Mouse (Mus musculus) gastrocnemius, postnatal 10 days (tissue): ENCODE measurements around the gene Fars2. TPM values are rescaled to one million over a fixed set of nuclear protein-coding genes. Genes with fewer than 3 reads are reported as not detected.

ENCODE experiments used
- DNase-seq: peaks from one replicate; pipeline ENCODE4 v3.0.0; 2021; ENCODE audit warnings: mixed read lengths
- total RNA-seq, 2 experiments: library from RNA; stranded (reverse); gene quantifications; 2 replicates each; pipeline ENCODE4 v1.2.3; 2021

Fars2 gene
- total RNA-seq, 2 experiments from 2014 or later: 35.6 to 40.8 TPM

- DNase-seq: no peak
Measured at GRCm38 (mm10) chr13:36510161-36510560, 392.9 kb downstream of the Fars2 start.

DNA sequence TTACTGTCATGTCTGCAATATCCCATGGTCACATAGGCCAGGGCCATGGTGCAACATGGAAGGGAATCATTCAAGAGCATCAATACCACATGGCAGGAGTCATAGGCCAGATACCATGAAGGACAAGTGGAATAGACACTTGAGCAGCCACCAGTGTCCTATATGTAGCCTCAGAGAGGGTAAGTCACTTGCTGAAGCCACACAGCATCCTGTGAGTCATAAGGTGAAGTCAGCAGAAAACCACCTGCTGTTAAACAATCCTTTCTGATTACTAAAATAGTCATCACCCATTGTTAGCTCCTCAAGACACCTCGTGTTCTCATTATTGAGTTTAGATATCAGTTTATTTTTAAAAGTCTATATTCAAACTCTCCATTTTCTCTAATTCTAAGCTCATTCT, 395.9 kb downstream of the Fars2 start:
- no peak for DNase-seq

DNA sequence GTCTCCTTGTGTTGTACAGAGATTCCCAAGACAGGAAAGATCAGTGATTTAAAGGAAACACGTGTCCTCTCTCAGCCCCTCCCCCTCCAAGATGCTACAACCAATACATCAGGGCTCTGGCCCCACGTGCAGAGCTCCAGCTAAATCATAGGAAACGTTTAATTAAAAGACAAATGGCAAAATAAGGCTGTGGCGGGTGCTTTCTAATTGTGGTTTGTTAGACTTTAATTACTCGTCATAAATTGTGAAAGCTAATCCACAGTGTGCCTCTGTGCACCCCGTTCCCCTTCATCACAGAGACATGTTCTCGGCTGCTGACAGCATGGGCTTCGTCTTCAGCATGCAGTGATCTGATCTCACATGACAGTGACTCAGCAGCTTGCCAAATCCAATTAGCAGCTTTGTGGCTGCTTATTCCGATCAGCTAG, 400.9 kb downstream of the Fars2 start:
- no peak for DNase-seq

GRCm38 (mm10) chr13:36527761-36528160, 410.5 kb downstream of the Fars2 start:
- DNase-seq: no peak

DNA sequence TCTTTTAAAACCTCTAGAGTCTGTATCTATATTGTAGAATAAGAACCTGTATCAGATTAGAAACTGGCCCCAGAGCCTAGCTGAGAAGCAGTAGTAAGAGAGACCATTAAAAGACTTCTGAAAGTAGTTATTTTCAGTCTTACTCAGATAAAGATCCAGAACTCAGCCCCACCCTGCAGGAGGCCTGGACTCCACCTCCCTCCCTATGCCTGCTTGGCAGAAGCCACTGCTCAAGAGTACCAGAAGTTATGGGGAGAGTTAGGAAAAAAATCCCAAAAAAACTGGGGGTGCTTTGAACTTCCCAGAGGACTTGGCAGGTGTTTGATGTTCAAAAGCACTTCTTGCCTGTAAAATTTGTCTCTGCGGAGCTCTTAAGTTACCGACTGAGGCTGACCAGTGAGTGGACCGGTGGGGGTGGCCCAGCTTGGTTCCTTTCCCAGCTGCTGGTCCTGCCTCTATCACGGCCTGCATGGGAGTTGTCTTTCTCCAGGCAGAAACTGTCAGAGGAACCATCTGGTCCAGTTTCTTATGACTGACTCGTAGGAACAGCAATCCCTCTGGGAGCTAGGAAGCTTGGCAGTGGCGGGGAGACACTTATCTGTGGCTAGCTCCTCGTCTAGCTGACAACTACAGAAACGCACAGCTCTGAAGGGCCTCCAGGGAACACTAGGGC, 411.1 kb downstream of the Fars2 start:
- peak; percentile 29 for DNase-seq

DNA sequence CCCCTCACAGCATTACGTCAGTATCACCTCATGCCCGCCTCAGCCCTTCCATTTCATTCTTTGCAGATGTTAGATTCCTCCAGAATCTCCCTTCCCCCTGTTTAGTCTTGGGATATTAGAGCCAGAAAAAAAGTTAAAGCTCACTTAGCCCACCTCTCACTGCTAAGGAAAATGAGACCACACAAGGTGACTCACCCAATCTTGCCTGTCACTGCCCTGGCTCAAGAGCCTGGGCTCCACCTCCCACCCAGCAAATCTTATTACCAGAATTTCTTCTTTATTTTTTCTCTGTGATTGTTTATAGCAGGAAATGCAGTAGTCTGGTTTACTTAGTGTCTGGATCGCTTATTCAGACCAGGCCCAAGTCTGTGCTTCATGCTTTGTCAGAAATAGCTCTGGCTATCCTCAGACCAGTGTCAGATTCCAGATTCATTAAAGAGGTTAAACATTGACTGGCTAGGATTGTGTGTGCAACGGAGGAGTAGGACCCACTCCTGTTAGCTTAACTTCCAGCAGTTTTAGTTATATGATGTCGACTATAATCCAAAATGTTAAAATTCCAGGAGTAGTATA, 412.3 kb downstream of the Fars2 start:
- DNase-seq: no peak

DNA sequence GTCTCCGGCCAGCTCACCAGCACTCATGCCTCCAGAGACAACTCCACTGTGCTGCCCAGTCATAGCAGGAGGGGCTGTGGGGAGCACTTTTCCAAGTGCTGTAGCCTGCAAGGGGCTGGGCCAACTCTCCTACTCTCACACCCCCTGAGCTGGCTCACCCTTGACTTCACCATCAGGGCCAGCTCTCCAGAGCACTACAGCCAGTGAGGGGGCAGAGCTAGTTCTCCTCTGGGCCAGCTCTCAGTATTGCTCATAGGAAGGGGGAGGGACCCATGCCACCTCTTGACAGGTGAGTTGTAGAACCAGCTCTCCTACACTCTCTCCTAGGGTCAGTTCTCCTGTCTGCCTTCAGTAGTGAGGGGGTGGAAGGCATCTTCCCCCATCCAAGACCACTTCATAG, 413.6 kb downstream of the Fars2 start:
- DNase-seq: no peak

DNA sequence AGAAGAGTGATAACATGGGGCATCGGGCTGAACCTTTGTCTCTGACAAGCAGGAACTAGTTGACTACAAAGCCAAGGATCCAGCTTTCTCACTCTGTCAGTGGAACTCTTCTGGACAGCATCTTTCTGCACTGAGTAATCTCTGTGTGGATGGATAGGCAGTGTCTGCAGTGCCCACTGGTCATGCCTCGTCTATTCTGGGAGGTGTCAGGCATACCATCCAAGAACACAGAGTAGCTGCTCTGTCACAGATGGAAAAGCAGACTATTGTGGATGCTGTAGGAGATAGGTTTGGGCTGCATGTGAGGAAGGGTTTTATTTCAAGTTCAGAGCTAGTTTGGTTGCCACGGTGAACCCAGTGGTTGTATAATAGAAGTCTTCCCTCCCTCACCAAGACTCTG, 414.7 kb downstream of the Fars2 start:
- DNase-seq: no peak

- DNase-seq: no peak
Measured at GRCm38 (mm10) chr13:36533071-36533470, 415.9 kb downstream of the Fars2 start.

- no peak for DNase-seq
Measured at GRCm38 (mm10) chr13:36533518-36533917, 416.3 kb downstream of the Fars2 start.

- DNase-seq: no peak
Measured at GRCm38 (mm10) chr13:36533966-36534540, 416.8 kb downstream of the Fars2 start.

DNA sequence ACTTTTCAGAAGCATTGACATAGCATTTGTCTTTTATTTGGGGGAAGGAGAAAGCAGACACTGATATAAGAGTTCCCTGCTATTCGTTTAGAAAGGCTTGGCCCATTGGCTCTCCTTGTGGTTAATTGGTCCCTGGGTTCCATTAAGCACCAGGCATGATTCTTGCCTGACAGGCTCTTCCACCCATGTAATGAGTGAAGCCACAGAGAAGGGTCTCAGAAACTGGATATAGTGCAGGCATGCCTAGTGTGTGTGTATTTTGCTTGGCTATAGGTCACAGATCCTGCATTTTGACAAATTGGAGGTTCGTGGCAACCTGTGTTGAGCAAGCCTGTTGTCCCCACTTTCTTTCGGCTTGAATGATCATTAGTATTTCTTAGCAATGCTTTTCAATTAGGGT, 420.4 kb downstream of the Fars2 start:
- no peak for DNase-seq

DNA sequence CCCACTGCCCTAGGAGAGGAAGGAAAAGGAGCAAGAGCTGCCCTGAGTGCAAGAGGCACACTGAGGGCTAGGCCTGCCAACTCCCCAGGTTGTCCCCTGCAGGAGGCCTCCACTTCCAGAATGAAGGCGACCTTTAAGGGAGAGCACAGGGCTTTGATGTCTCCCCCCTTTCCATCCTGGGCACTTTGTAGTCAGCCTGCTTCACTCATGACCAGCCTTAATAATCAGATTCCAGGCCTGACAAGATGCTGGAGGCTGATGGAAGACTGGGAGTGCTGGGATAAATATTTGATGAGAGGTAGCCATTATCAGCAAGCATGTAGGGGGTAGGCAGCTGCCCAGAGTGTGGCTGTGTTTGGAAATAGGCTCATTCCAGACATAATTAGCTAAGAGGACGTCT, 421.2 kb downstream of the Fars2 start:
- no peak for DNase-seq

GRCm38 (mm10) chr13:36540231-36540630, 423.0 kb downstream of the Fars2 start:
- peak; percentile 13 for DNase-seq

DNA sequence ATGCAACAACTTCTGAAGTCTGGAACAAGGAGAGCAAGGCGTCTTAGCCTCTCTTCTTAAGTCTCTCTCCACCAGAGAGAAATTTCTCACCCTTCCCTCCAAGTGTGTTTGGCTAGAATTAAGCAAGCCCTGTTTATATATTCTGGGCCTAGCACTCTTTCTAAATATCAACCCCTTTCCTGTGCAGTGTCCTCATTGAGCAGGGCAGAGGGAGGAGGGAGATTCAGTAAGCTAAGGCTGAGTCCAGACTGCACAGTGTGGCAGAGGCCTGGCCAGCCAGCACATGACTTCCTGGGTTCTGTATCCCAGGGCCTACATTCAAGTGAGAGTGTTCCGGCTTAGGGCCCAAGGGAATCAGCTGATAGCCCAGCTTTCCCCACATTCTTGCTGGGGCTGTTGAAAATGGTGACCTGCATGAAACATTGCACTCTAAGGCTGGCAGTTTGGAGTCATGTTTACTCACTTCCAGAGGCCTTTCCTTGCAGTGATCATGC, 424.1 kb downstream of the Fars2 start:
- no peak for DNase-seq

- no peak for DNase-seq
Measured at GRCm38 (mm10) chr13:36550694-36551093, 433.5 kb downstream of the Fars2 start.

DNA sequence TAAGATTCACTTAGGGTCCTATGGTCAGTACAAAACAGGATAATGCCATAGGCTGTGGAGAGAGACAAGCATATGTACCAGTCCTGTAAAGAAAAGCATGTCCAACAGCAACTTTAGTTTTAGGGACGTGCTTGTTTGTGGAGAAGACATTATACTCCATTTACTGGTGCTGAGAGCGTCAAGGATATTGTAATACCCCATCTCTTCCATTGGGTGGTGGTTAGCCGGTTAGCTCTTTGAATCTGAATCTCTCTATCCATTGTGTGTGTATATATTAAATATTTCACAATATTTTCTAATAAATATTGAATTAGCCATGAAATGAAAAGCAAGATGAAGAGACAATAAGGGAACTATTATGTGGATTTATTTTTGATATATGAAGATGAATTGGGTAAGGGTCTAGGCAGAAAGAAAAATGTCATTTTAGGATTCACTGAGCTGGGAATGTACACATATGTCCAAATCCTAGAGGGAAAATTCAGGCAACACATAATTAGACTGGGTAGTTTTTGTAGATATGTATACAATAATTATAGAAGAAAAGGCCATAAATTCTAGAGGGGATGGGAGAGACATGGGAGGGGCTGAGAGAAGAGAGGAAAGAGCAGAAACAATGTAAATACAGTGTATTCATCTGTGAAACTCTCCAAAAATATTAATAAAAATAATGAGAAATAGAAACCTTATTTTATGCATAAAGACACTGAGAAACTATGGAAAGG, 435.5 kb downstream of the Fars2 start:
- no peak for DNase-seq

DNA sequence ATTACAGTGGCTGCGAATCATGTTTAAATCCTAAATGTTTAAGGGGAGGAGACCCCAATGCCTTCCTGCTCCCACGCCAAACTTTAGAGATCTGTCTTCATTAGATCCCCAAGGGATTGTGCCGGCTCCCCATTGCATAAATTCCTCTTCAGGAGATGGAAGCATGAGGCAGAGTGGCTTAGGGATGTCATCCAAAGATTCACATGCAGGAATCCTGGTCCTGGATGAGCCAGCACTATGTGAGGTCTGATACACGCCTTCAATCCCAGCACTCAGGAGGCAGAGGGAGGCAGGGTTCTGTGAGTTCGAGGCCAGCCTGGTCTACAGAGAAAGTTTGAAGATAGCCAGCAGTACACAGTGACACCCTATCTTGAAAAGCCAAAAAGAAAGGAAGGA, 436.0 kb downstream of the Fars2 start:
- no peak for DNase-seq

DNA sequence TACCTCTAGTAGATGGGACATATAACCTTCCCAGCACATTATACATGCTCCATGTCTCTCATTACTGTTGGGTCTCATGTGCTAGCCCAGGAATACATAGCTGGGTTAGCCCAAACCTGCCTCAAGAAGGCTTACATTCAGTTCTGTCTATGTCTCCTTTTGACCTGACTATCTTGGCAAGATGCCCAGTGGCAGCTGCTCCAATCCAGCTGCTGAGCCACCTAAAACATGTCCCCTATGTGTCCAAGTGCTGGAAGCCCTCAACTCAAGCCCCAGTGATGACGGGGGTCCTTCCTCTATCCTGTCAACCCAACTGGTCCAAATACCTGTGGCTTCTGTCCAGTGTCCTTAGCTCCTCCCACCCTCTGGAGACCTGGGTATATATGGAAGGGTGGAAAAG, 437.5 kb downstream of the Fars2 start:
- no peak for DNase-seq

GRCm38 (mm10) chr13:36562447-36563441, 445.5 kb downstream of the Fars2 start:
- no peak for DNase-seq

GRCm38 (mm10) chr13:36564764-36565315, 447.6 kb downstream of the Fars2 start:
- DNase-seq: no peak

DNA sequence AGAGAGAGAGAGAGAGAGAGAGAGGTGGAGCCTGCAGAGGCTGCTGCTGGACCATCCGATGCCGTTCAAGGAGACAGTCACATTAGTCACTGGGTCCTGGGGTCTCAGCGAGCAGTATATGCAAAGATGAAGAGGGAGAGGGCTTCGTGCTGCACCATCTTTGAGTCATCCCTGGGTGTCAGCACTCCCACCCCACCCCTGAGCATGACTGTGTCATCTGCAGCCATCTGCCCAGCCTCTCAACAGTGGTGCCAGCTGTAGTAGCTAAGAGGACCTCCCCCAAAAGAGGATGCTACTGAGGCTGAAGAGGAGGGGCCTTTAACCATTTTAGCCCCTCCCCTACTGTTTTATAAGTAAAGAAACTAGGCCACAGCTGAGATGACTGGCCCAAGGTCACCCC, 459.6 kb downstream of the Fars2 start:
- no peak for DNase-seq
